Mouse (Mus musculus) bone marrow macrophage, adult 2 months (primary cell): Measurements from ENCODE around the gene Tns3. TPM values are rescaled to one million over a fixed set of nuclear protein-coding genes. Genes with fewer than 3 reads are reported as not detected.

Experiments used
- H3K27ac ChIP-seq: 2 replicates; pipeline ENCODE4 v1.5.1; 2012; ENCODE audit warnings: low read depth, low read length; ENCODE audit not compliant: insufficient read depth
- H3K4me1 ChIP-seq: 2 replicates; pipeline ENCODE4 v1.6.1; 2012; ENCODE audit warnings: low read length; ENCODE audit not compliant: control insufficient read depth, insufficient read depth
- H3K4me3 ChIP-seq: 2 replicates; pipeline ENCODE4 v1.5.1; 2012; ENCODE audit warnings: mild to moderate bottlenecking, low read length, moderate library complexity; ENCODE audit not compliant: insufficient read depth
- CTCF ChIP-seq: IDR thresholded peaks from 2 replicates; pipeline ENCODE4 v1.5.1; 2012; ENCODE audit warnings: low read depth, mild to moderate bottlenecking, low read length, moderate library complexity
- POLR2A ChIP-seq: IDR thresholded peaks from 2 replicates; pipeline ENCODE4 v1.6.1; 2012; ENCODE audit warnings: mild to moderate bottlenecking, low read depth, low read length, borderline replicate concordance
- polyA plus RNA-seq: library from polyadenylated mRNA; stranded (reverse); fragments of >200 nt; gene quantifications from 2 replicates; pipeline ENCODE4 v1.2.4, GENCODE M21; 2012; ENCODE audit not compliant: missing spikeins, insufficient read depth, insufficient read length

Gene Tns3
- polyA plus RNA-seq, 1 experiment: 102 TPM

DNA sequence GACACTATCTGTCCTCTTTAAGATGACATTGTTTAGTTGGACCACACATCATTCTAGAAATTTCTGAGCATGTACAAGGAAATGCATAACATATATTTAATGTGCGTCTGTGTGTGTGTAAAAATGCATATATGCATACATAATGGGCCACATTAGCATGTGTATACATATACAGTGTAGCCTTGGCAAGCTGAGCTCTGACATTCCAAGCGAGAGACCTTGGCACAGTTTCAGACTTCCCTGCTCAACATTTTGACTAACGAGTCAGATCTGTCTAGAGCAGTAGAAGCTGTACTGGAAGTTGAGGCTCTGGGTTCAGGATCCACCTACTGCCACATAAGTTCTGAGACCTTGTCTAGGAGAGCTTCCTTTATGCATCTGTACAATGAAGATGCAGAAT lies 17.0 kb upstream of the Tns3 start:
- TF ChIP-seq POLR2A (no peak), CTCF (no peak)
- Histone ChIP-seq H3K4me3 (no peak overlapping the region), H3K27ac (no peak overlapping the region), H3K4me1 (peaks cover 13% of the 10 kb centered on the region)

DNA sequence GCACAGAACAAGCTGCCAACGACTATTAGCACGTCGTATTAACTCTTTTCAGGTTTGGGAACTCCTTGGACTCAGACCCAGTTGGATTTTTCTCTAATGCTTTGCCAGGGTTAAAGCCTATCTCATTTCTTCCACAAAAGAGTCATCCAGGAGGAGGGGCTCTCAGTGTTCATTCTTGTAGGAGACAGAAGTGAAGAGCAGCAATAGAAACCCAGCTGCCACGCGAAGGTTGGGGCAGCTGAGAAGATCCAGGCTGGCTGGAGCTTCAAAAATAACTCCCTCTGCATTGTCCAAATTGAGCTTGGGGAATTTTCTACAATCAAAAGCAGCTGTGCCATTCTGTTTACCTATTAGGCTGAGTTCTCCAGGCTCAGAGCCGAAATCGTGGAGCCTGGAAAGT lies 16.3 kb upstream of the Tns3 start:
- no peak for TF ChIP-seq CTCF
- no peak for TF ChIP-seq POLR2A
- Histone ChIP-seq H3K4me3 (no peak overlapping the region), H3K27ac (no peak overlapping the region), H3K4me1 (peaks cover 6% of the 10 kb centered on the region)

DNA sequence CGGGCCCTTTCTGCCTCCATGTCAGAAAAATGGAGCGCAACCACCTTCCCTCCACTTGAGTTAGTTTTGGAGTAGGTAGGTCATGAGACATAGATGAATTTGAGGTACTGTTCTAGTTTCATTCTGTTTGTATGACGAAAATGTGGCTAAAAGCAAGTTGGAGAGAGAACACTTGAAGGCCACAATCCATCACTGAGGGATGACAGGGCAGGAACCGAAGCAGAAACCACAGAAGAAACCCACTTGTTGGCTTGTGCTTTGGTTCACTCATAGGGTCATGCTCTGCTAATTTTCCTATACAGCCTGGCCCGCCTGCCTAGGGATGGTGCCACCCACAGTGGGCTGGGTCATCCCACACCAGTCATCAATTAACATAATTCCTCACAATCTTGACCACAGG lies 14.9 kb upstream of the Tns3 start:
- no peak for TF ChIP-seq CTCF
- TF ChIP-seq POLR2A: no peak
- Histone ChIP-seq H3K4me3 (no peak overlapping the region), H3K27ac (no peak overlapping the region), H3K4me1 (no peaks in the 10 kb centered on the region)

DNA sequence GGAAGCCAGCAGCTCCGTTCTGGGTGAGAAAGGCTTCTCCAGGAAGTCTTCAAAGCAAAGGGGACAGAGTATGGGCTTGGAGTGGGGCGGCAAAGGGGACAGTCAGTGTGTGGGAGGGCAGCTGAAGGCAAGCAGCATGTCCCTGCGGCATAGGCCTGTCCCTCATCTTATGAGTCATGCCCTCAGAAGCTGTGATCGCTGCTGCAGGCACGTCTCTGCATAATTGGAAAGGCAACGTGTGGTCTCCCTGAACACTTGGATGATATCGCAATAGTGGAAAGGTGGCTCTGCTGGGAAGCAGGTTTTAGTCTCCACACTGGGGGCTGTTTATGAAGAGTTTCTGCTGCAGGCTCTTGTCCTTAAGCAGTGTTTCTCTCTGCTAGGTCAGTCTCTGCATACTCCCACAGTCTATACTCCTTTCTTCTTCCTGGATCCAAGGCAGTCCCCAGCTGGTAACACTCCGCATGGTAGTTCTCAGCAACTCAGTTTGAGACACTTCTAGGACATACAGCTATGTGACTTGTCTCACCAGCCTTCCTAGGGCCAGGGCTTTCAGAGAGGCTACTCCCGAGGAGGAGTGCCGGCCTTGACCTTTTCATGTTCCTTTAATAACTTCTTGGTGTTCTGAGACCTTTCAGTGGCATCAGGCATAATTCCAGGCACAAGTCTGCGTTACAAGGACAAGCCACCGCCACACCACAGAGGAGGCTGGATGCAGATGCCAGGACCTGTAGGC lies 14.1 kb upstream of the Tns3 start:
- TF ChIP-seq CTCF (no peak), POLR2A (no peak)
- Histone ChIP-seq H3K27ac (no peak overlapping the region), H3K4me3 (no peak overlapping the region), H3K4me1 (no peaks in the 10 kb centered on the region)

DNA sequence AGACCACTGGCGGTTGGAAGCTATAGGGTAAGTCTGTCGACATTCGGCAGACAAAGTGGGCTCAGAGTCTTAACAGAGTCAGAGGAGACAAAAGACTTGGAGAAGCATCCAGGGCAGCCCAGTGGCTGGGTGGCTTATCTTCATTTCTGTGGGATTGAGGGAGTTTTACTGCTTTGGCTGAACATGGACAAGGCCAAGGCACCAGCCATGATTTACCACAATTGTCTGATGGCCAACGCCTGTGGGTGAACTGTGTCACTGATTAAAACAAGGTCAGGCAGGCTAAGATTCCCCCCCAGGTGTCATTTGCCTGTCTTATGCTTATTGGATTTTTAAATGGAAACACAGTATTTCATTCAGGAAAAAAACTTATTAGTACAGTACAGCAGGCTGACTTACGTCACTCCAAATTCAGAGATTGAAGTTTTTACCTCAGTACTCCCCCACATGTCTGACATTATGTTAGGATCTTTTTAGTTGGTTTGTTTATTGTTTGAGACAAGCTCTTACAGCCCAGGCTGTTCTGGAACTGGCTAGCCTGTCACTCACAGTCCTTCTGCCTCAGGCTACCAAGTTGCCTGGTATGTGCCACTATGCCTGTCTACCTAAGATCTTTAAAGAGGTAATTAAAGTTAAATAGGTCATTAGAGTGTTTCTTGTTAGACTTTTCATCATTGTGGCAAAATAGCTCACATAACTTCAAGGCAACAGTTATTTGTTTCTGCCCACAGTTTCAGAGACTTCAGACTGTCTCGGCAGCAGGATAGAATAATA lies 11.6 kb upstream of the Tns3 start:
- no peaks in the 10 kb centered on the region for H3K4me1 ChIP-seq
- H3K27ac ChIP-seq: no peak overlapping the region
- TF ChIP-seq POLR2A: no peak
- TF ChIP-seq CTCF: no peak
- no peak overlapping the region for H3K4me3 ChIP-seq

DNA sequence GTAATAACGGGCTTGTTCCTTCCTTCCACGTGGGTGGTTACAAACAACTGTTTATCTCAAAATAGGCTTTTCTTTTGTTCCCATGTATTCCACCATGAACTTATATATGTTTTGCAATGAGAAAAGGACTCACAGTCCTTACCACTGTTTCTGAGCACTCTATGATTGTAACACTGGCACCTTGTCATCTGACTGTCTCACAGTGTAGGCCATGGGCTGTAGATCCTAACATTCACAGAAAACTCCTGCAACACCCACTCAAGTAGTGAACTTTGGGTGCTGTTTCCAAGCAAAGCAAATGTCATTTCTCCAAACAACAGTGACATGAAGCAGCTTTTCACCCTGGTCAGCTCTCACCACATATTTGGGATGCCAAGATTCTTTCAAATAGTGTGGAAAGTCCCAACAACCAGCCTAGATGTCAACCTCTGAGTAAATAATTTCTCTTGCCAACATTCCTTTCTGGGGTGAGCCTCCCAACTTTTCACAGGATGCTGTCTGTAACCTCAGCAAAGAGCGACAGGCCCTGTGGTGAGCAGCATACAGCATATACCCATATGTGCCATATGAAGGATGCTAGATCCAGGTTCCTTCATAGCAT lies 10.3 kb upstream of the Tns3 start:
- no peak overlapping the region for H3K27ac ChIP-seq
- H3K4me1 ChIP-seq: no peaks in the 10 kb centered on the region
- no peak overlapping the region for H3K4me3 ChIP-seq
- TF ChIP-seq POLR2A: no peak
- TF ChIP-seq CTCF: no peak

DNA sequence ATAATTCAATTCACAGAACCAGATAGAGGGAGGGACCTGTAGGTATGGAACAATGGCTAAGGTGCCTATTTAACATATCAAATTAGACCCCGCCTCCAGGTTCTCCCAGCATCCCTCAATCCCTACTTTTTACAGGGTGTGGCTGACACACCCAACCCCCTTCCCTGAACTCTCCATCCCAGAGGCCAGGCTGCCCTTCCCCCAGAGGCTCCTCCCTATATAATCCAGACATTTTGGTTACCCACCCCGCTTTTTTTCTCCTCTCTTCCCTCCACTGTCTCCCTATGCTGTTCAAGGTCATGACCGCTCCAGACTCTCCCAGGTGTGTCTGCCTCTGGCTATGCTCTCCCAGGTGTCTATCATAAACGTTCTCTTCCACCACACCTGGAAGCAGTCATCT lies 7.4 kb upstream of the Tns3 start:
- no peak overlapping the region for H3K27ac ChIP-seq
- TF ChIP-seq CTCF (no peak), POLR2A (no peak)
- H3K4me3 ChIP-seq: no peak overlapping the region
- peaks cover 6% of the 10 kb centered on the region for H3K4me1 ChIP-seq

DNA sequence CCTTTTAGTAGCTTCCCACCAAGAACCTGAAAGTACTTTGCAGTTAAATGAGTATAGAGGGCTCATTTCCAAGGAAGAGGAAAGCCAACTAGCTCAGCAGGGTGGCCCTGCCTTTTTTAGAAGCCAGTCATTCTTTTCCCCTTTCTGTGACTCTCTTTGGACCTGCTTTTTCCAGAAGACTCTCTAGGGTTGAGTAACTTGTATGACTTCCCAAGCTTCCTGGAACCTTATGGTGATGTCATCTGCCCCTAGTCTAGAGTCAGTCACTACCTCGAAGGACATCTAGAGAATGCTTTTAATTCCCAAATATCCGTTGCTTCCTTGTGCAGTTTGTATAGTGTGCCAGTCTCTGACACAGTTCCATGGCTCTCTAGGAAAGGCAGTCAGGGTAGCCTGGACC lies 4.8 kb upstream of the Tns3 start:
- no peak overlapping the region for H3K27ac ChIP-seq
- no peak for TF ChIP-seq POLR2A
- TF ChIP-seq CTCF: no peak
- no peak overlapping the region for H3K4me3 ChIP-seq
- H3K4me1 ChIP-seq: peaks cover 10% of the 10 kb centered on the region

DNA sequence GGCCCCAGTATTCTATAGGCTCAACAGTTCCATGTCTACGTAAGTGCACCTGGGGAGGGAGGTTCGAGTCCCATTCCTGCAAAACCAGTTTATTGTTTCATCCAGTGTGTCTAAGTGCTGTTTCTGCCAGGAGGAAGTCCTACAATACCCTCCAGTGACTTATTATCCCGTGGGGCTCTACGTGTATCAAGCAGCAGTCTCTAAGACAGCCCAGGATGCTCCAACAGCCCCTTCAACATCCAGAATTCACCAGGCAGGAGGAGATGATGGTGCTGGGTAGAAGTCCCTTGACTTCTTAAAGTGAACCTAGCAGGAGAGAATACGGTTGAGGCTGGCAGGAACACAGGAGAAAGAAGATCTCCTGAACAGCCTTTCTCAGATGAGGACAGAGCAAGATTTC lies 462 bp upstream of the Tns3 start:
- H3K27ac ChIP-seq: no peak overlapping the region
- TF ChIP-seq POLR2A (no peak), CTCF (no peak)
- peak overlapping the region; percentile 95 for H3K4me3 ChIP-seq
- H3K4me1 ChIP-seq: peaks cover 28% of the 10 kb centered on the region

DNA sequence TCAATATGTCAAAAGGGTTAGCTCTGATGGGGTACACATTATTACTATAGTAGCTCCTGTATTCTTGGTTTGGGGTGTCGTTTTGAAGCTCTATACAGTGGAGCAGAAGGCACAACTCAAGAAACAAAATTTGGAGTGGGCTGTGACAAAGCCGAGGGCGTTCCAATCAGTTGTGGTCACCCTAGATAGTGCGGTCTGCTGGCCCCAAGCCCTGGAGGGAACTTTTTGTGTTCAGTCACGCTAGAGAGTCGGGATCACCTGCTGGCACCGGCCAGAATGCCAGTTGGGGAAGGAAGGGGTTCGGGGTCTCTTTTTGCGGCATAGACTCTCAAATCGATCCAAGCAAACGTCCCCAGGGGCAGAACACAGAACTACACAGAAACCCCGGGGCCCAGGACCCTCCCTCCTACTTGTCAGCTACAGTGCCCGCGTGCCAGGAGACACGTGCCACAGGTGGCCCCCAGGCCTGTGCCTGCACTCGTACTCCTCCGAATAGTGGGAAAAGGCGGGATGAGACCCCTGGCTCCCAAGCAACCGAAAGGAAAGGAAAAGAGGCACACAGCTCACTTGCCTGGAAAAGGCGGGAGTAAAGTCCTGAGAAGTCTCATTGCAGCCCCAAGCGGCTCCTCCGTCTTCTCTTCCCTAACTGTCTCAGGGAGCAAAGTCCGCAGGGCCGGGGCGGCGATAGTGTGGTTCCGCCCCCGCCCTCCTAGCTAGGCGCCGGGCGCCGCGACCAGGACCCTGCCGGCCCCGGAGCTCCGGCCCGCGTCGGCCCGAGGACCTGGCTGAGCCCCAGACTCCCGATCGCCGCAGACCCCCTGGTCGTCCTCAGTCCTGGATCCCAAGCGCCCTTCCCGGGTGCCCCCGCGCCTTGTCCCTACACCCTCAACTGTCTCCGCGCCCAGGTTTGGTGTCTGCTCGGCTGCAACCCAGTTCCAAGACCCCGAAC lies 617 bp downstream of the Tns3 start:
- Histone ChIP-seq H3K27ac (peak overlapping the region; percentile 87), H3K4me3 (peak overlapping the region; percentile 95)

More for the DNA sequence above, 617 bp downstream of the Tns3 start:
- peaks cover 30% of the 10 kb centered on the region for H3K4me1 ChIP-seq
- TF ChIP-seq CTCF: no peak
- TF ChIP-seq POLR2A: no peak
